In genomic region chr12:112221754-112222439, GRCm38 (mm10) we compare ENCODE assay signal across 9 mouse cellular contexts.
DNase-seq lines count a peak whose midpoint lies in the region; ATAC-seq and TF ChIP-seq lines count a peak whose summit lies in the region.
"Had no signal": no experiment of that assay in that cellular context is flagged by ENCODE, and none has a peak within 500 bp of the region (broad histone marks: within the 10 kb centered on the region; RNA-seq: fewer than 3 reads in every experiment).

No protein-coding gene starts in this region.

- H3K4me1 ChIP-seq in embryonic facial prominence, embryonic 14.5 days (ENCODE audit: control insufficient read depth, insufficient read depth, low read length), result 0 out of 2 replicates have a peak, but pooled peaks cover 3% of the 10 kb centered on the region
- peaks cover 26% of the 10 kb centered on the region for H3K4me1 ChIP-seq in neural tube, embryonic 11.5 days (ENCODE audit: control insufficient read depth, insufficient read depth, low read length)
- no peaks in the 10 kb centered on the region for H3K4me1 ChIP-seq in lung, postnatal 0 days (ENCODE audit: insufficient read depth, low read depth, low read length)

- no peak overlapping the region for H3K9ac ChIP-seq in embryonic facial prominence, embryonic 14.5 days (ENCODE audit: low read depth, low read length)
- H3K9ac ChIP-seq in neural tube, embryonic 11.5 days (ENCODE audit: low read length), result peak overlapping the region; percentile 39
- H3K9ac ChIP-seq in lung, postnatal 0 days (replicated peaks; ENCODE audit: low read depth), result no peak overlapping the region

- peak; percentile 72 for DNase-seq in embryo, embryonic 10 days (ENCODE audit: low spot score)
- DNase-seq in embryonic facial prominence, embryonic 14.5 days (ENCODE audit: low spot score), result no peak
- DNase-seq in layer of hippocampus, postnatal 10 days (ENCODE audit: low spot score in 2 of 2), result peak; percentile 48 to 68
- DNase-seq in neural tube, embryonic 11.5 days (ENCODE audit: low spot score), result peak; percentile 78
- DNase-seq in lung, postnatal 0 days (ENCODE audit: low spot score), result no peak
- no peak for DNase-seq in spleen, postnatal 4 days (ENCODE audit: low spot score in 2 of 2)
- no peak for DNase-seq in gastrocnemius, postnatal 25 days
- DNase-seq: kidney, adult 8-10 months had no signal

- WGBS in embryonic facial prominence, embryonic 14.5 days, result 34% methylated on average over 18 of the region's 19 CpGs
- 12% methylated on average over 19 of the region's 19 CpGs for WGBS in neural tube, embryonic 11.5 days
- WGBS in lung, postnatal 0 days, result 33% methylated on average over 19 of the region's 19 CpGs

- H3K9me3 ChIP-seq in embryonic facial prominence, embryonic 14.5 days (ENCODE audit: control insufficient read depth, low read length), result no peaks in the 10 kb centered on the region
- H3K9me3 ChIP-seq in neural tube, embryonic 11.5 days (ENCODE audit: control insufficient read depth, low read length), result no peaks in the 10 kb centered on the region
- H3K9me3 ChIP-seq in lung, postnatal 0 days (ENCODE audit: low read length), result no peaks in the 10 kb centered on the region

- H3K27me3 ChIP-seq in embryonic facial prominence, embryonic 14.5 days (replicated peaks; ENCODE audit: control insufficient read depth, insufficient read depth, low read length), result no peaks in the 10 kb centered on the region
- no peaks in the 10 kb centered on the region for H3K27me3 ChIP-seq in neural tube, embryonic 11.5 days (ENCODE audit: control insufficient read depth, insufficient read depth, low read length)
- H3K27me3 ChIP-seq in lung, postnatal 0 days (replicated peaks; ENCODE audit: insufficient read depth, low read length), result no peaks in the 10 kb centered on the region

- H3K4me2 ChIP-seq in embryonic facial prominence, embryonic 14.5 days (ENCODE audit: low read depth, low read length), result no peak overlapping the region
- peak overlapping the region; percentile 4; the same call in 1 of the 2 replicates for H3K4me2 ChIP-seq in neural tube, embryonic 11.5 days (ENCODE audit: low read depth)
- no peak overlapping the region for H3K4me2 ChIP-seq in lung, postnatal 0 days (replicated peaks; ENCODE audit: low read depth, low read length)
- H3K4me2 ChIP-seq: liver, embryonic 11.5 days had no signal

- peak; percentile 55; the same call in 1 of the 2 replicates for ATAC-seq in embryonic facial prominence, embryonic 14.5 days (ENCODE audit: low read depth)
- ATAC-seq in neural tube, embryonic 11.5 days (ENCODE audit: insufficient read depth, low FRiP score, low TSS enrichment), result peak; percentile 89
- ATAC-seq in lung, postnatal 0 days, result no peak

- TF ChIP-seq CTCF in lung, postnatal 0 days (IDR thresholded peaks at IDR 0.05), result no peak

- no peaks in the 10 kb centered on the region for H3K36me3 ChIP-seq in embryonic facial prominence, embryonic 14.5 days (ENCODE audit: control insufficient read depth, insufficient read depth, low read length)
- no peaks in the 10 kb centered on the region for H3K36me3 ChIP-seq in neural tube, embryonic 11.5 days (ENCODE audit: control insufficient read depth, insufficient read depth, low read length)
- no peaks in the 10 kb centered on the region for H3K36me3 ChIP-seq in lung, postnatal 0 days (ENCODE audit: insufficient read depth, low read length)

- no peak for TF ChIP-seq EP300 in lung, postnatal 0 days (IDR thresholded peaks at IDR 0.05)

- no peak overlapping the region for H3K27ac ChIP-seq in embryonic facial prominence, embryonic 14.5 days (replicated peaks; ENCODE audit: low read depth, low read length)
- peak overlapping the region; percentile 72 for H3K27ac ChIP-seq in neural tube, embryonic 11.5 days (ENCODE audit: low read depth, low read length)
- H3K27ac ChIP-seq in lung, postnatal 0 days (ENCODE audit: low read length), result no peak overlapping the region

- H3K4me3 ChIP-seq in embryonic facial prominence, embryonic 14.5 days (ENCODE audit: low read depth, low read length), result no peak overlapping the region
- no peak overlapping the region for H3K4me3 ChIP-seq in neural tube, embryonic 11.5 days (ENCODE audit: low read depth, low read length)
- no peak overlapping the region for H3K4me3 ChIP-seq in lung, postnatal 0 days (ENCODE audit: low read depth, low read length)

Comparison
In these comparisons a context has a peak if more than half of its experiments do, and no peak if none do; other contexts are left out.
1. DNase-seq: peak in embryo, embryonic 10 days (single experiment), layer of hippocampus, postnatal 10 days (2 of 2) and neural tube, embryonic 11.5 days (single experiment); none in embryonic facial prominence, embryonic 14.5 days (single experiment), lung, postnatal 0 days (single experiment), spleen, postnatal 4 days (0 of 2) and gastrocnemius, postnatal 25 days (single experiment).